Mouse (Mus musculus): ENCODE data around the gene Cln6. TPM values are rescaled to one million over a fixed set of nuclear protein-coding genes. Genes with fewer than 3 reads are reported as not detected.
"Not testable (repeated sequence)": the region's sequence is repeated elsewhere in the genome, so short reads cannot be mapped to it uniquely, and the experiment has no call there.

Gene Cln6
- polyA plus RNA-seq (2011; ENCODE audit: insufficient read depth, insufficient read length, low read depth, missing spikeins) = 91.1 and 93.8 TPM in 2 replicates

DNA sequence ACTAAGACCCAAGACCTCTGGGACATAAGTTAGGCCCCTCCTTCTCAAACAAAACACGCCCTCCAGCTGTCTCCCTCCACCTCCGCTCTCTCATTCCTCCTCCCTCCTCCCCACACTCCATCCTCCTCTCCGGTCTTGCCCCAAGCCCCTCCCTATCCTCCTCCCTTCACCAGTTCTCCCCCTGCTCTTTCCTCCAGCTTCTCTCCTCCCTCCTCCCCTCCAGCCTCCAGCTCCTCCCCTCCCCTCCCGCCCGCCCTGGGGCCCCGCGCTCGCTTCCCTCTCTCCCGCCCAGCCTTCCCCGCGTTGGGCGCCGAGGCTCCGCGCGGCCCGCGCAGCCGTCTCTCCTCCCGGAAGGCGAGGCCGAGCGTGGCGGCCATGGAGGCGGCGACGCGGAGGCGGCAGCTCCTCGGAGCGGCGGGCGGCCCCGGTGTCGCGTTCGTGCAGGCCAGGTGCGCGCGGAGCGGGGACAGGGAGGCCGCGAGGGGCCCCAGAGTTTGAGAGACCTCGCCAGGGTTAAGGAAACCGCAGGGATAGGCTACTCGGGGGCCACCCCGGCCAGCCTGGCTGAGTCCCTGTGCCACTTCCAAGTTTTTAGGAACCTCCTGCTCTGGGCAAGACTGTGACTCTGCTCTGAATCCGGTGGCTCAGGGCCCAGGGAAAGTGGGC lies at the start of gene Cln6:
Cln6 (plus strand) TSS at position 280 of the 666 bp plus-strand sequence.
- peak within 1 kb of the TSS; percentile 80 for H3K4me3 ChIP-seq (ENCODE audit: low read depth, low read length)
- no peaks in the 10 kb centered on the region for H3K9me3 ChIP-seq (replicated peaks; ENCODE audit: control insufficient read depth, insufficient read depth, low read length, poor library complexity, severe bottlenecking)
- no peak within 1 kb of the TSS; the same call in 1 of the 2 replicates for H3K27ac ChIP-seq (ENCODE audit: insufficient read depth, low read length)
- no peaks in the 10 kb centered on the region for H3K36me3 ChIP-seq (ENCODE audit: control insufficient read depth, insufficient read depth, low read length, poor library complexity, severe bottlenecking)
- TF ChIP-seq EP300 (IDR thresholded peaks at IDR 0.05; ENCODE audit: insufficient read depth, low read depth, low read length) (peak; percentile 55; the same call in 1 of the 2 replicates), POLR2A (IDR thresholded peaks at IDR 0.05; ENCODE audit: insufficient read depth, low read length) (no peak)
- peak within 1 kb of the TSS; percentile 72 for H3K9ac ChIP-seq (ENCODE audit: low read depth, poor library complexity, severe bottlenecking)
- H3K27me3 ChIP-seq (ENCODE audit: control insufficient read depth, insufficient read depth, low read length, poor library complexity, severe bottlenecking) = no peaks in the 10 kb centered on the region
- H3K4me1 ChIP-seq (ENCODE audit: control insufficient read depth, insufficient read depth, low read length) = no peaks in the 10 kb centered on the region

DNA sequence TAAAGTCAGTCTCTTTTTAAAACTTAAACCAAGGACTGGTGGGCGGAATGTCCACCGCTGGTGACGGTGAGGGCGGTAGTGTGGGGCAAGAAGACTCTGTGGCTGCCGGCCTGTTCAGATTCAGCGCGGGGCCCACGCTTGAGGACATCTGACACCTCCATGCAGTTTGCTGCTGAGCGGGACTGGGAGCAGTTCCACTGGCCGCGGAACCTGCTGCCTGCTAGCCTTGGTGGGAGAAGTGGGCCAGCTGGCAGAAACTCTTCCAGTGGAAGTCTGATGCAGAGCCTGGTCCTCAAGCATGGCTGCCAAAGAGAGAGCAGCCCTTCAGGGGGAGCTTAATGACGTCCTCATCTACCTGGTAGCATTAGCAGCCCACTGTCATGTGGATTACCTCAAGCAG lies 48.7 kb upstream of the Cln6 start:
- Histone ChIP-seq H3K4me3 (ENCODE audit: low read depth, low read length) (no peak overlapping the region), H3K27me3 (ENCODE audit: control insufficient read depth, insufficient read depth, low read length, poor library complexity, severe bottlenecking) (no peaks in the 10 kb centered on the region), H3K27ac (ENCODE audit: insufficient read depth, low read length) (no peak overlapping the region), H3K36me3 (ENCODE audit: control insufficient read depth, insufficient read depth, low read length, poor library complexity, severe bottlenecking) (peaks cover 14% of the 10 kb centered on the region), H3K4me1 (ENCODE audit: control insufficient read depth, insufficient read depth, low read length) (no peaks in the 10 kb centered on the region), H3K9me3 (replicated peaks; ENCODE audit: control insufficient read depth, insufficient read depth, low read length, poor library complexity, severe bottlenecking) (no peaks in the 10 kb centered on the region), H3K9ac (ENCODE audit: low read depth, poor library complexity, severe bottlenecking) (no peak overlapping the region)
- TF ChIP-seq CTCF (IDR thresholded peaks at IDR 0.05; ENCODE audit: low read depth, low read length) (no peak), POLR2A (IDR thresholded peaks at IDR 0.05; ENCODE audit: insufficient read depth, low read length) (no peak), EP300 (IDR thresholded peaks at IDR 0.05; ENCODE audit: insufficient read depth, low read depth, low read length) (no peak)

DNA sequence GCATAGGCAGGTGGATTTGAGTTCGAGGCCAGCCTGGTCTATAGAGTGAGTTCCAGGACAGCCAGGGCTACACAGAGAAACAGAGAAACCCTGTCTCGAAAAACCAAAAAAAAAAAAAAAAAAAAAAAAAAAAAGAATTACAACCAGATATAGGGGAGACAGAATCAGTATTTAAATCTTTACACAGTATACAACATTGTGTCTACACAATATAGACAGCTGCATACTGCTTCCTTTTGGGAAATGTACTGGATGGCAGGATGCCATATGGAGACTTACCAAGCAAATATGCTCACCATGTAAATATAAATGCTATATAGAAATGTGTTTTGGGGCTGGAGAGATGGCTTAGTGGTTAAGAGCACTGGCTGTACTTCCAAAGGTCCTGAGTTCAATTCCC lies 39.4 kb upstream of the Cln6 start:
- not testable (repeated sequence) for H3K4me3 ChIP-seq (ENCODE audit: low read depth, low read length); H3K27me3 ChIP-seq (ENCODE audit: control insufficient read depth, insufficient read depth, low read length, poor library complexity, severe bottlenecking); H3K9me3 ChIP-seq (replicated peaks; ENCODE audit: control insufficient read depth, insufficient read depth, low read length, poor library complexity, severe bottlenecking); H3K27ac ChIP-seq (ENCODE audit: insufficient read depth, low read length); H3K4me1 ChIP-seq (ENCODE audit: control insufficient read depth, insufficient read depth, low read length); H3K9ac ChIP-seq (ENCODE audit: low read depth, poor library complexity, severe bottlenecking)
- peaks cover 69% of the 10 kb centered on the region for H3K36me3 ChIP-seq (ENCODE audit: control insufficient read depth, insufficient read depth, low read length, poor library complexity, severe bottlenecking)

DNA sequence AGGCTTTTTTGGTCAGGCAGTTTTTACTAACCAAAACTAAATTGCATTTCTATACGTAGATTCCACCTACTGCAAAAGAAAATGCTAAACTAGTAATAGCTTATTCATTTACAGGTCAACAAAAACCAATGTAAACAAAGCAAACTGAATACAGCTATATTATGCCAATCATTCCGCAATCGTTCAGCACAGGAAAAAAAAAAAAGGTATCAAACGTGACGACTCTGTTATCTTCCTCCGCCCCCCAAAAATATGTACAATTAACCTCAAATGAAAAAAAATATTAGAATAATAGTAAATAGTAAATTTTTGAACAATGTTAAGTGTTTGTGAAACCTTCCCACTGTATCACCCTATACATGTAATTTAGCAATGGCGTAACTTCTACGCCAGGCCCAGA lies 28.5 kb upstream of the Cln6 start:
- H3K27ac ChIP-seq (ENCODE audit: insufficient read depth, low read length) = no peak overlapping the region
- H3K4me1 ChIP-seq (ENCODE audit: control insufficient read depth, insufficient read depth, low read length) = no peaks in the 10 kb centered on the region
- TF ChIP-seq CTCF (IDR thresholded peaks at IDR 0.05; ENCODE audit: low read depth, low read length) (no peak), EP300 (IDR thresholded peaks at IDR 0.05; ENCODE audit: insufficient read depth, low read depth, low read length) (no peak), POLR2A (IDR thresholded peaks at IDR 0.05; ENCODE audit: insufficient read depth, low read length) (no peak)
- H3K9me3 ChIP-seq (replicated peaks; ENCODE audit: control insufficient read depth, insufficient read depth, low read length, poor library complexity, severe bottlenecking) = no peaks in the 10 kb centered on the region
- H3K27me3 ChIP-seq (ENCODE audit: control insufficient read depth, insufficient read depth, low read length, poor library complexity, severe bottlenecking) = no peaks in the 10 kb centered on the region
- H3K36me3 ChIP-seq (ENCODE audit: control insufficient read depth, insufficient read depth, low read length, poor library complexity, severe bottlenecking) = peaks cover 30% of the 10 kb centered on the region
- peak overlapping the region; percentile 89 for H3K9ac ChIP-seq (ENCODE audit: low read depth, poor library complexity, severe bottlenecking)
- H3K4me3 ChIP-seq (ENCODE audit: low read depth, low read length) = peak overlapping the region; percentile 99

DNA sequence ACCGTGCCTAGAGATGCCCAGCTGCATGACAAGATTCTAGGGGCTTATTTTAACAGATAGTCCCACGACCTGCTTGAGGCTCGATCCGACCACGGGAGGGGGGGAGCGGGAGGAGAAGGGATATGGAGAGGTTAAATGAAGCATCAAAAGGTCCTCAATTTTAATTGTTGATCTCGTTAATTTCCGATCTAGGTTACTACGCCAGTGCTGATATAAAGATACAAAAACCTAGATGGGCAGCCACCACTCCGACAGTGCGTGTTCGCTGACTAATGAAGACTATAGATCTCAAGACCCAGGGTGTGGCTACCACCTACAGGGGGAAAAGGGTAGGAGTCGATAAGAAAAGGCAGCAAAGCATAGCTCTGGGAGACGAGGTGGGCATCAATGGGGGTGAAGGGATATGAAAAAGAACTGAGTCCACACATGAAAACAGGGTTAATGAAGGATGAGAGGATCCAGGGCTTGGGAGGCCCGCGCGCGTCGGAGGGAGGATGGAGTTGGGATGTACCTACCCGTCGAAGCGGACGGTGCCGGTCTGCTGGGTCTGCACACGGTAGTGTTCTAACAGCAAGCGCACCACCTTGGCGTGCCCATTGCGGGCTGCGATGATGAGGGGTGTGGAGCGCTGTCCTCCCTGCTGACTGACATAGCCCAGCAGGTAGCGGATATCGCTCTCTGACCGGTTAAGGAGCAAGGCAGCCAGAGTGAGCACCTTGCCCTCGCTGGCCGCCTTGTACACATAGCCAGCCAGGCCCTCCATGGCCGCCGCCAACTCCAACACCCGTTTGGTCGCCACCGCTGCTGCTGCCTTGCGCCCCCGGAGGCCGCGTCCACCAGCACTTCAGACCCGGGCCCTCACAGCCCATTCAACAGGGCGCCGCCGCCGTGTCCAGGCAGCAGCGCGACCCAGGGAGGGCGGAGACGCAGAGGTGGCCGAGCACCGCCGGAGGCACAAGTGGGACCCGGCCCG lies 27.8 kb upstream of the Cln6 start:
- no peak for TF ChIP-seq POLR2A (IDR thresholded peaks at IDR 0.05; ENCODE audit: insufficient read depth, low read length)
- no peak for TF ChIP-seq CTCF (IDR thresholded peaks at IDR 0.05; ENCODE audit: low read depth, low read length)
- TF ChIP-seq EP300 (IDR thresholded peaks at IDR 0.05; ENCODE audit: insufficient read depth, low read depth, low read length) = no peak
- Histone ChIP-seq H3K4me3 (ENCODE audit: low read depth, low read length) (peak overlapping the region; percentile 99), H3K4me1 (ENCODE audit: control insufficient read depth, insufficient read depth, low read length) (no peaks in the 10 kb centered on the region), H3K9me3 (replicated peaks; ENCODE audit: control insufficient read depth, insufficient read depth, low read length, poor library complexity, severe bottlenecking) (no peaks in the 10 kb centered on the region), H3K27ac (ENCODE audit: insufficient read depth, low read length) (0 out of 2 replicates have a peak overlapping the region, but pooled peaks have one; percentile 16), H3K27me3 (ENCODE audit: control insufficient read depth, insufficient read depth, low read length, poor library complexity, severe bottlenecking) (no peaks in the 10 kb centered on the region), H3K9ac (ENCODE audit: low read depth, poor library complexity, severe bottlenecking) (peak overlapping the region; percentile 89), H3K36me3 (ENCODE audit: control insufficient read depth, insufficient read depth, low read length, poor library complexity, severe bottlenecking) (peaks cover 27% of the 10 kb centered on the region)
